Mouse (Mus musculus) midbrain, embryonic 16.5 days (tissue): Measurements from ENCODE around the gene Galnt7. TPM values are rescaled to one million over a fixed set of nuclear protein-coding genes. Genes with fewer than 3 reads are reported as not detected.
A peak's percentile ranks its signal among the peaks of the same experiment; 100 is the strongest.

Source experiments
- ATAC-seq: fragments of 200-750 bp; cut with Nextera tagmentation; 2 replicates; pipeline ENCODE4 v1.8.0; 2017; ENCODE audit warnings: moderate TSS enrichment
- H3K27ac ChIP-seq: fragments of 300-500 bp; sonication (generic); 2 replicates; pipeline ENCODE4 v1.5.1; 2014; ENCODE audit warnings: mild to moderate bottlenecking, low read length, mixed read lengths
- H3K27me3 ChIP-seq: fragments of 300-500 bp; sonication (generic); 2 replicates; pipeline ENCODE4 v1.6.1; 2014; ENCODE audit warnings: low read depth, low read length, mixed read lengths; ENCODE audit not compliant: control insufficient read depth, insufficient read depth
- H3K36me3 ChIP-seq: fragments of 300-500 bp; sonication (generic); 2 replicates; pipeline ENCODE4 v1.6.1; 2014; ENCODE audit warnings: mild to moderate bottlenecking, low read length, moderate library complexity, mixed read lengths; ENCODE audit not compliant: control insufficient read depth, insufficient read depth
- H3K4me1 ChIP-seq: fragments of 300-500 bp; sonication (generic); 2 replicates; pipeline ENCODE4 v1.6.1; 2014; ENCODE audit warnings: mild to moderate bottlenecking, low read length, mixed read lengths; ENCODE audit not compliant: control insufficient read depth, insufficient read depth
- H3K4me2 ChIP-seq: fragments of 300-500 bp; sonication (generic); 2 replicates; pipeline ENCODE4 v1.6.1; 2014; ENCODE audit warnings: mild to moderate bottlenecking, low read length, mixed read lengths
- H3K4me3 ChIP-seq: fragments of 300-500 bp; sonication (generic); 2 replicates; pipeline ENCODE4 v1.5.1; 2014; ENCODE audit warnings: low read depth, mild to moderate bottlenecking, low read length, moderate library complexity, mixed read lengths
- H3K9ac ChIP-seq: fragments of 300-500 bp; sonication (generic); 2 replicates; pipeline ENCODE4 v1.6.1; 2014; ENCODE audit warnings: low read depth, low read length, mixed read lengths
- H3K9me3 ChIP-seq: fragments of 300-500 bp; sonication (generic); replicated peaks from 2 replicates; pipeline ENCODE4 v1.6.1; 2014; ENCODE audit warnings: mild to moderate bottlenecking, low read length, mixed read lengths; ENCODE audit not compliant: control insufficient read depth, poor library complexity, severe bottlenecking
- WGBS: fragments of 180-500 bp; shearing (Covaris S2); extraction: QIAGEN DNeasy Blood & Tissue Kit; methylation state at CpG from one replicate; pipeline ENCODE4 v1.1.7; 2014; 5-methylcytosine and 5-hydroxymethylcytosine counted together
- polyA plus RNA-seq: library from polyadenylated mRNA; unstranded; fragments of >200 nt; fragmentation: Nextera tagmentation; extraction: Ambion mirVana; gene quantifications from 2 replicates; pipeline ENCODE4 v1.2.1, GENCODE M21; 2015

The Galnt7 gene
- polyA plus RNA-seq, 1 experiment from 2014 or later, result 8.2 TPM

- Histone ChIP-seq H3K9ac (no peak overlapping the region), H3K27me3 (no peaks in the 10 kb centered on the region), H3K36me3 (no peaks in the 10 kb centered on the region), H3K9me3 (no peaks in the 10 kb centered on the region), H3K4me3 (no peak overlapping the region), H3K4me2 (no peak overlapping the region), H3K4me1 (no peaks in the 10 kb centered on the region), H3K27ac (no peak overlapping the region)
- WGBS, result 89% methylated on average over 5 of the region's 5 CpGs
- no peak for ATAC-seq
These were observed 67.7 kb downstream of the Galnt7 start for GRCm38 (mm10) chr8:57585128-57585442.

GRCm38 (mm10) chr8:57584416-57585127 lies 68.3 kb downstream of the Galnt7 start:
- ATAC-seq, result no peak
- Histone ChIP-seq H3K9ac (no peak overlapping the region), H3K27ac (no peak overlapping the region)

GRCm38 (mm10) chr8:57579845-57580244 lies 73.0 kb downstream of the Galnt7 start:
- Histone ChIP-seq H3K27me3 (no peaks in the 10 kb centered on the region), H3K4me3 (no peak overlapping the region), H3K9ac (no peak overlapping the region), H3K9me3 (no peaks in the 10 kb centered on the region), H3K4me2 (no peak overlapping the region), H3K4me1 (no peaks in the 10 kb centered on the region), H3K36me3 (no peaks in the 10 kb centered on the region), H3K27ac (no peak overlapping the region)
- 78% methylated on average over 6 of the region's 6 CpGs for WGBS
- ATAC-seq, result no peak

More at GRCm38 (mm10) chr8:57584416-57585127, 68.3 kb downstream of the Galnt7 start:
- no peaks in the 10 kb centered on the region for H3K36me3 ChIP-seq
- WGBS, result 60% methylated on average over 8 of the region's 8 CpGs
- no peaks in the 10 kb centered on the region for H3K9me3 ChIP-seq
- no peaks in the 10 kb centered on the region for H3K4me1 ChIP-seq
- no peak overlapping the region for H3K4me2 ChIP-seq
- no peak overlapping the region for H3K4me3 ChIP-seq
- no peaks in the 10 kb centered on the region for H3K27me3 ChIP-seq

GRCm38 (mm10) chr8:57577301-57577700 lies 75.5 kb downstream of the Galnt7 start:
- 83% methylated on average over 5 of the region's 5 CpGs for WGBS
- H3K4me3 ChIP-seq, result no peak overlapping the region
- H3K9ac ChIP-seq, result no peak overlapping the region
- no peaks in the 10 kb centered on the region for H3K4me1 ChIP-seq
- H3K4me2 ChIP-seq, result no peak overlapping the region
- no peaks in the 10 kb centered on the region for H3K27me3 ChIP-seq
- no peak for ATAC-seq
- H3K9me3 ChIP-seq, result no peaks in the 10 kb centered on the region
- no peaks in the 10 kb centered on the region for H3K36me3 ChIP-seq
- no peak overlapping the region for H3K27ac ChIP-seq

- 15% methylated on average over 7 of the region's 7 CpGs for WGBS
- H3K4me3 ChIP-seq, result no peak overlapping the region
- H3K36me3 ChIP-seq, result no peaks in the 10 kb centered on the region
These were observed 76.6 kb downstream of the Galnt7 start for GRCm38 (mm10) chr8:57576238-57576637.

GRCm38 (mm10) chr8:57575336-57575735 lies 77.5 kb downstream of the Galnt7 start:
- Histone ChIP-seq H3K4me1 (no peaks in the 10 kb centered on the region), H3K9me3 (no peaks in the 10 kb centered on the region), H3K27ac (no peak overlapping the region), H3K27me3 (no peaks in the 10 kb centered on the region), H3K36me3 (no peaks in the 10 kb centered on the region), H3K4me2 (no peak overlapping the region), H3K4me3 (no peak overlapping the region), H3K9ac (no peak overlapping the region)
- 89% methylated on average over 9 of the region's 9 CpGs for WGBS
- no peak for ATAC-seq

More at GRCm38 (mm10) chr8:57576238-57576637, 76.6 kb downstream of the Galnt7 start:
- no peak overlapping the region for H3K4me2 ChIP-seq
- peak; percentile 61 for ATAC-seq
- no peaks in the 10 kb centered on the region for H3K9me3 ChIP-seq
- H3K27ac ChIP-seq, result no peak overlapping the region
- no peaks in the 10 kb centered on the region for H3K27me3 ChIP-seq
- H3K9ac ChIP-seq, result no peak overlapping the region
- no peaks in the 10 kb centered on the region for H3K4me1 ChIP-seq

DNA sequence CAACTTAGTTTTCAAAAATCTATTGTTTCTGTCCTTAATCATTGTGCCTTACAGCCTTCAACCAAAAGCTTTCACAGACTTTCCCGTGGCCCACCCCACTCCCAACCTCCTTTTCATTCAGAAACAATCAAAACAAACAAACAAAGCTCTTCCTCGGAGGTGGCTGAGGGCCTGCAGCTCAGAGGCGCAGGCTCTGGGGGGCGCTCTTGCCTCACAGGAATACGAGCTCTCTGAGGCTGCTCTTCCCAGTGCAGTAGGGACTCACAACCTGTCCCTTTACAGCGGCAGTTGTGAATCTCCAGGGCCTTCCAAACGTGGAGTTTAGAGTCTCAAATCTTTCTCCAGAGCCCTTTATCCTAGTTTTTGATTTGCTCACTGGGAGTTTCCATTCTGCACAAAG lies 78.4 kb downstream of the Galnt7 start:
- Histone ChIP-seq H3K27ac (no peak overlapping the region), H3K9ac (no peak overlapping the region), H3K4me1 (no peaks in the 10 kb centered on the region), H3K4me2 (no peak overlapping the region), H3K9me3 (no peaks in the 10 kb centered on the region), H3K4me3 (no peak overlapping the region), H3K27me3 (no peaks in the 10 kb centered on the region), H3K36me3 (no peaks in the 10 kb centered on the region)
- WGBS, result 8% methylated on average over 7 of the region's 7 CpGs
- peak; percentile 78; the same call in 1 of the 2 replicates for ATAC-seq

GRCm38 (mm10) chr8:57573844-57574243 lies 79.0 kb downstream of the Galnt7 start:
- Histone ChIP-seq H3K36me3 (no peaks in the 10 kb centered on the region), H3K9ac (no peak overlapping the region), H3K27me3 (no peaks in the 10 kb centered on the region), H3K4me1 (no peaks in the 10 kb centered on the region), H3K9me3 (no peaks in the 10 kb centered on the region), H3K4me3 (no peak overlapping the region), H3K27ac (no peak overlapping the region), H3K4me2 (no peak overlapping the region)
- no peak for ATAC-seq
- WGBS, result 81% methylated on average over 6 of the region's 6 CpGs

- no peak for ATAC-seq
- WGBS, result 81% methylated on average over 6 of the region's 6 CpGs
- Histone ChIP-seq H3K9ac (no peak overlapping the region), H3K27me3 (no peaks in the 10 kb centered on the region), H3K27ac (no peak overlapping the region), H3K36me3 (no peaks in the 10 kb centered on the region), H3K4me3 (no peak overlapping the region), H3K4me1 (peaks cover 3% of the 10 kb centered on the region), H3K9me3 (no peaks in the 10 kb centered on the region), H3K4me2 (no peak overlapping the region)
These were observed 82.9 kb downstream of the Galnt7 start for GRCm38 (mm10) chr8:57569886-57570285.
